Mouse (Mus musculus) myocyte (in vitro differentiated cells): ENCODE results near the gene Fgd3. TPM values are rescaled to one million over a fixed set of nuclear protein-coding genes. Genes with fewer than 3 reads are reported as not detected.

Experiments
- H3K27me3 ChIP-seq: one replicate; pipeline ENCODE4 v1.6.1; 2011; ENCODE audit not compliant: control insufficient read depth, insufficient read depth, insufficient read length
- H3K36me3 ChIP-seq: one replicate; pipeline ENCODE4 v1.6.1; 2011; ENCODE audit not compliant: control insufficient read depth, insufficient read depth
- H3K4me2 ChIP-seq: one replicate; pipeline ENCODE4 v1.6.1; 2011; ENCODE audit warnings: low read depth, control low read depth
- H3K4me3 ChIP-seq: one replicate; pipeline ENCODE4 v1.5.1; 2011; ENCODE audit warnings: mild to moderate bottlenecking, control low read depth, moderate library complexity
- H3K79me2 ChIP-seq: one replicate; pipeline ENCODE4 v1.6.1; 2011; ENCODE audit not compliant: control insufficient read depth, insufficient read depth
- H3ac ChIP-seq: one replicate; pipeline ENCODE4 v1.6.1; 2011; ENCODE audit not compliant: control insufficient read depth, insufficient read length
- CEBPB ChIP-seq: IDR thresholded peaks from 2 replicates; pipeline ENCODE4 v1.6.1; 2011; ENCODE audit warnings: mild to moderate bottlenecking, moderate library complexity; ENCODE audit not compliant: poor library complexity, insufficient read depth, severe bottlenecking
- E2F4 ChIP-seq: IDR thresholded peaks from one replicate; pipeline ENCODE4 v1.6.1; 2011; ENCODE audit warnings: mild to moderate bottlenecking, control low read depth, moderate library complexity; ENCODE audit not compliant: insufficient read depth
- MAX ChIP-seq: IDR thresholded peaks from one replicate; pipeline ENCODE4 v1.6.1; 2011; ENCODE audit warnings: low read depth, mild to moderate bottlenecking, control low read depth
- MYOD1 ChIP-seq, 3 experiments: IDR thresholded peaks; one replicate each; pipeline ENCODE4 v1.6.1; 2011; ENCODE audit warnings: control low read depth in 2 of 3, low read depth in 2 of 3, mild to moderate bottlenecking in 2 of 3, moderate library complexity in 1 of 3; ENCODE audit not compliant: insufficient read length in 2 of 3, control insufficient read depth in 1 of 3
- MYOG ChIP-seq, 3 experiments: IDR thresholded peaks; one replicate each; pipeline ENCODE4 v1.6.1; 2011; ENCODE audit warnings: control low read depth in 2 of 3, low read depth in 2 of 3, mild to moderate bottlenecking in 2 of 3; ENCODE audit not compliant: insufficient read length in 2 of 3, control insufficient read depth in 1 of 3, insufficient read depth in 1 of 3
- POLR2A ChIP-seq: IDR thresholded peaks from one replicate; pipeline ENCODE4 v1.6.1; 2011; ENCODE audit warnings: low read depth, mild to moderate bottlenecking, control low read depth, moderate library complexity; ENCODE audit not compliant: insufficient read length
- POLR2AphosphoS2 ChIP-seq: IDR thresholded peaks from one replicate; pipeline ENCODE4 v1.6.1; 2011; ENCODE audit warnings: low read depth, control low read depth; ENCODE audit not compliant: insufficient read length
- REST ChIP-seq: IDR thresholded peaks from one replicate; pipeline ENCODE4 v1.6.1; 2011; ENCODE audit warnings: mild to moderate bottlenecking, control low read depth, moderate library complexity; ENCODE audit not compliant: insufficient read depth, insufficient read length
- SRF ChIP-seq: IDR thresholded peaks from one replicate; pipeline ENCODE4 v1.6.1; 2011; ENCODE audit warnings: low read depth; ENCODE audit not compliant: control insufficient read depth, insufficient read length
- TCF12 ChIP-seq: IDR thresholded peaks from one replicate; pipeline ENCODE4 v1.6.1; 2011; ENCODE audit warnings: mild to moderate bottlenecking, control low read depth; ENCODE audit not compliant: poor library complexity, insufficient read depth, severe bottlenecking
- TCF3 ChIP-seq: IDR thresholded peaks from one replicate; pipeline ENCODE4 v1.6.1; 2011; ENCODE audit warnings: low read depth, control low read depth; ENCODE audit not compliant: insufficient read length
- USF1 ChIP-seq: IDR thresholded peaks from one replicate; pipeline ENCODE4 v1.6.1; 2011; ENCODE audit warnings: low read depth, mild to moderate bottlenecking, control low read depth, moderate library complexity
- polyA plus RNA-seq: library from polyadenylated mRNA; unstranded; fragments of >200 nt; fragmentation: generic; extraction: Trizol; gene quantifications from one replicate; pipeline ENCODE4 v1.2.1, GENCODE M21; 2012; ENCODE audit warnings: missing spikeins

The Fgd3 gene
- polyA plus RNA-seq, 1 experiment, result 15.5 TPM

- Histone ChIP-seq H3ac (no peak overlapping the region), H3K36me3 (no peaks in the 10 kb centered on the region), H3K79me2 (no peaks in the 10 kb centered on the region), H3K4me3 (no peak overlapping the region), H3K27me3 (no peaks in the 10 kb centered on the region), H3K4me2 (peak overlapping the region; percentile 4)
- TF ChIP-seq REST (no peak), MAX (no peak), POLR2AphosphoS2 (no peak), TCF12 (no peak), MYOD1 (IDR thresholded peaks at IDR 0.05; ENCODE audit: control insufficient read depth in 1 of 3, insufficient read length in 2 of 3, low read depth in 2 of 3) (peak in 2 of 3 experiments; percentile 62 to 71), POLR2A (no peak), MYOG (IDR thresholded peaks at IDR 0.05; ENCODE audit: control insufficient read depth in 1 of 3, insufficient read depth in 1 of 3, insufficient read length in 2 of 3, low read depth in 2 of 3) (peak in 1 of 3 experiments; percentile 85), TCF3 (no peak), E2F4 (no peak), USF1 (no peak)
Measured at GRCm38 (mm10) chr13:49250716-49251517, 69.2 kb downstream of the Fgd3 start.

GRCm38 (mm10) chr13:49249634-49250033, 70.5 kb downstream of the Fgd3 start:
- Histone ChIP-seq H3K36me3 (no peaks in the 10 kb centered on the region), H3K27me3 (no peaks in the 10 kb centered on the region), H3ac (no peak overlapping the region), H3K4me2 (no peak overlapping the region), H3K4me3 (no peak overlapping the region), H3K79me2 (no peaks in the 10 kb centered on the region)
- TF ChIP-seq MYOG (IDR thresholded peaks at IDR 0.05; ENCODE audit: control insufficient read depth in 1 of 3, insufficient read depth in 1 of 3, insufficient read length in 2 of 3, low read depth in 2 of 3) (no peak), MYOD1 (IDR thresholded peaks at IDR 0.05; ENCODE audit: control insufficient read depth in 1 of 3, insufficient read length in 2 of 3, low read depth in 2 of 3) (peak in 1 of 3 experiments; percentile 20)

- Histone ChIP-seq H3K79me2 (no peaks in the 10 kb centered on the region), H3K27me3 (no peaks in the 10 kb centered on the region), H3ac (no peak overlapping the region), H3K36me3 (no peaks in the 10 kb centered on the region), H3K4me3 (no peak overlapping the region), H3K4me2 (no peak overlapping the region)
- TF ChIP-seq MYOD1 (IDR thresholded peaks at IDR 0.05; ENCODE audit: control insufficient read depth in 1 of 3, insufficient read length in 2 of 3, low read depth in 2 of 3), result peak in 2 of 3 experiments; percentile 62 to 72
- peak; percentile 30 for TF ChIP-seq TCF3
- peak in 2 of 3 experiments; percentile 62 to 73 for TF ChIP-seq MYOG (IDR thresholded peaks at IDR 0.05; ENCODE audit: control insufficient read depth in 1 of 3, insufficient read depth in 1 of 3, insufficient read length in 2 of 3, low read depth in 2 of 3)
- TF ChIP-seq POLR2AphosphoS2, result no peak
- TF ChIP-seq CEBPB, result no peak
- no peak for TF ChIP-seq SRF
- no peak for TF ChIP-seq E2F4
- no peak for TF ChIP-seq POLR2A
- TF ChIP-seq REST, result no peak
- TF ChIP-seq USF1, result no peak
- no peak for TF ChIP-seq MAX
- TF ChIP-seq TCF12, result no peak
Measured at GRCm38 (mm10) chr13:49248923-49249322, 71.2 kb downstream of the Fgd3 start.

GRCm38 (mm10) chr13:49248467-49248862, 71.6 kb downstream of the Fgd3 start, which contains the start of gene Susd3:
Gene Susd3 (minus strand): TSS chr13:49248706.
- Histone ChIP-seq H3K36me3 (no peaks in the 10 kb centered on the region), H3K4me3 (no peak within 1 kb of the TSS), H3K4me2 (no peak within 1 kb of the TSS), H3K27me3 (no peaks in the 10 kb centered on the region), H3K79me2 (no peaks in the 10 kb centered on the region), H3ac (no peak within 1 kb of the TSS)
- peak in 1 of 3 experiments; percentile 43 for TF ChIP-seq MYOG (IDR thresholded peaks at IDR 0.05; ENCODE audit: control insufficient read depth in 1 of 3, insufficient read depth in 1 of 3, insufficient read length in 2 of 3, low read depth in 2 of 3)
- no peak for TF ChIP-seq POLR2A
- TF ChIP-seq POLR2AphosphoS2, result no peak
- peak in 2 of 3 experiments; percentile 3 to 18 for TF ChIP-seq MYOD1 (IDR thresholded peaks at IDR 0.05; ENCODE audit: control insufficient read depth in 1 of 3, insufficient read length in 2 of 3, low read depth in 2 of 3)
- no peak for TF ChIP-seq SRF
- TF ChIP-seq MAX, result no peak
